Mouse (Mus musculus): ENCODE measurements at regions not wholly inside any gene's neighbourhood (a gene's known extent, or its start where the extent isn't known, plus 50 kb on each side); places are given as distances from the start of the nearest gene placed in this dataset.

GRCm38 (mm10) chr3:60928910-60929309 lies 73.7 kb upstream of the P2ry1 start:
- no peak for DNase-seq

- DNase-seq = no peak
Observed at GRCm38 (mm10) chr3:60934492-60934891, 68.1 kb upstream of the P2ry1 start.

DNA sequence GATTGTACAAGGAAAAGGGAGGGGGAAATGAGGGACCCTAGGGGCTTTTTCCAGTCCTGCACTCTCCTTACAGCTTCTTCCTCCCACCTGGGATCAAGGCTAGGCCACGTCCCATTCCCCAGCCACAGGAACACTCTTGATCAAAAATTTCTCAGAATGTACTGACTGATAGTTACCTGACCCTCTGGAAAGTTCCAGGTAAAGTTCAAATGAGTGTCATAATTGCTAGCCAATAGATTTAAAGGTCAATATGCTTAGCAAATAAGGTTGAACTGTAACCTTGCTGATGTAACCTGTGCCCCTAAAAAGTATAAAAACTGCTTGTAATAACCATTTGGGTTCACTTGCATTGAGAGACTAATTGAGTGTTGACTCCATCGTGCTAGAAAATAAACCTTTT lies 61.1 kb upstream of the P2ry1 start:
- no peak for DNase-seq

DNA sequence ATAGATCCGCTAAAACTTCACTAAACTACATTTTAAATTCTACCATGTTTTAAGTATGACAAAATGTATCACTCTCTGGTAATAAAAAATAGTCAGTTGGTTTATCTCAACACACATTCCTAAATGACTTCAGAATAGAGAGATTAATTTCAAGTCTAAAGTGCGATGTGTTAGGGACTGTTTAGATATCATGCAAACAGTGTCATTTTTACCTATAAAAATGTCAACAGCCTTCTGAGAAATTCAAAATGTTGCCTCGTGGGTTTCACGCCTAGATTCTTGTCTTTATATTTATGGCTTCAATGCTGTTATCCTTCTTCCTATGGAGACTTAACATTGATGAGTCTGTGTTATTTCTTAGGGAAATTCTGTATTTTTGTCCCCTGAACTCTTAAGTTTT lies 53.7 kb upstream of the P2ry1 start:
- no peak for DNase-seq
